Mouse (Mus musculus): ENCODE measurements at regions not wholly inside any gene's neighbourhood (a gene's known extent, or its start where the extent isn't known, plus 50 kb on each side); places are given as distances from the start of the nearest gene placed in this dataset.

DNA sequence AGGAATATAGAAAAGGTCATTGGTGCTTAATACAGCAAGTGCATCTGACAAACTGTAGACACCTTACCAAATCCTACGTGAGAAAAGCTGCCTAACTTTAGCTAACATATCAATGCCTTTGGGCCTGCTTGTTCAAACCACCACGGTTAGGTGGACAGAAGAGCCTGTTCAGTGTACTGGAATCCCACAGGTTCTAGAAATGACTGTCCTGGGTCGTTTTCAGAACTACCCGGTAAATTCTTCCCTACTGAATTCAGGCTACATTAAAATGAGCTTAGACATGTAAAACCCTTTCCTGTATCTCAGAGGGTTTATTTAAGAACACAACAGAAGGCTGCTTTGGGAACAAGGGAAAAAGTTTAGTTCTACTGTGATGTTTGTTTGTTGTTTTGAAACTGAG lies 59.5 kb upstream of the Rcn1 start:
- TF ChIP-seq CTCF (IDR thresholded peaks at IDR 0.05; ENCODE audit: low read depth), result no peak
- TF ChIP-seq EP300 (IDR thresholded peaks at IDR 0.05; ENCODE audit: low read depth), result no peak
